Mouse (Mus musculus) midbrain, embryonic 11.5 days (tissue): Measurements from ENCODE around the gene Slc31a2. TPM values are rescaled to one million over a fixed set of nuclear protein-coding genes. Genes with fewer than 3 reads are reported as not detected.

Experiments
- ATAC-seq: fragments of 200-750 bp; cut with Nextera tagmentation; 2 replicates; pipeline ENCODE4 v1.8.0; 2017; ENCODE audit warnings: moderate TSS enrichment, moderate library complexity; ENCODE audit not compliant: low FRiP score
- DNase-seq: peaks from one replicate; pipeline ENCODE4 v3.0.0; 2015; ENCODE audit warnings: low spot score; ENCODE audit errors: missing footprints
- H3K27ac ChIP-seq: fragments of 300-500 bp; sonication (generic); 2 replicates; pipeline ENCODE4 v1.5.1; 2014; ENCODE audit warnings: low read depth, low read length
- H3K27me3 ChIP-seq: fragments of 300-500 bp; sonication (generic); 2 replicates; pipeline ENCODE4 v1.6.1; 2014; ENCODE audit warnings: mild to moderate bottlenecking, low read length, moderate library complexity, mixed read lengths; ENCODE audit not compliant: control insufficient read depth, insufficient read depth
- H3K36me3 ChIP-seq: fragments of 300-500 bp; sonication (generic); 2 replicates; pipeline ENCODE4 v1.6.1; 2014; ENCODE audit warnings: mild to moderate bottlenecking, low read length, moderate library complexity, mixed read lengths; ENCODE audit not compliant: control insufficient read depth, insufficient read depth
- H3K4me1 ChIP-seq: fragments of 300-500 bp; sonication (generic); 2 replicates; pipeline ENCODE4 v1.6.1; 2014; ENCODE audit warnings: low read length; ENCODE audit not compliant: control insufficient read depth, insufficient read depth
- H3K4me2 ChIP-seq: fragments of 300-500 bp; sonication (generic); 2 replicates; pipeline ENCODE4 v1.6.1; 2014; ENCODE audit warnings: mild to moderate bottlenecking, moderate library complexity
- H3K4me3 ChIP-seq: fragments of 300-500 bp; sonication (generic); 2 replicates; pipeline ENCODE4 v1.5.1; 2014; ENCODE audit warnings: low read depth, low read length
- H3K9ac ChIP-seq: fragments of 300-500 bp; sonication (generic); 2 replicates; pipeline ENCODE4 v1.6.1; 2014; ENCODE audit warnings: low read length
- H3K9me3 ChIP-seq: fragments of 300-500 bp; sonication (generic); 2 replicates; pipeline ENCODE4 v1.6.1; 2016; ENCODE audit warnings: low read length; ENCODE audit not compliant: control insufficient read depth
- WGBS: fragments of 180-500 bp; shearing (Covaris S2); extraction: QIAGEN DNeasy Blood & Tissue Kit; methylation state at CpG from one replicate; pipeline ENCODE4 v1.1.7; 2014; 5-methylcytosine and 5-hydroxymethylcytosine counted together
- polyA plus RNA-seq: library from polyadenylated mRNA; unstranded; fragments of >200 nt; fragmentation: Nextera tagmentation; extraction: Ambion mirVana; gene quantifications from 2 replicates; pipeline ENCODE4 v1.2.1, GENCODE M21; 2014

The Slc31a2 gene
- polyA plus RNA-seq, 1 experiment from 2014 or later, result 9.1 TPM

GRCm38 (mm10) chr4:62286992-62287900 lies 24.9 kb downstream of the Slc31a2 start:
- H3K27ac ChIP-seq, result no peak overlapping the region
- no peaks in the 10 kb centered on the region for H3K9me3 ChIP-seq
- WGBS, result 20% methylated on average over 12 of the region's 12 CpGs
- H3K27me3 ChIP-seq, result no peaks in the 10 kb centered on the region
- DNase-seq (no peak), ATAC-seq (no peak)
- H3K4me3 ChIP-seq, result peak overlapping the region; percentile 71
- peak overlapping the region; percentile 68 for H3K9ac ChIP-seq
- H3K36me3 ChIP-seq, result no peaks in the 10 kb centered on the region
- peak overlapping the region; percentile 81 for H3K4me2 ChIP-seq
- no peaks in the 10 kb centered on the region for H3K4me1 ChIP-seq

GRCm38 (mm10) chr4:62289226-62289625 lies 26.9 kb downstream of the Slc31a2 start:
- 94% methylated on average over 7 of the region's 7 CpGs for WGBS
- no peaks in the 10 kb centered on the region for H3K27me3 ChIP-seq
- no peak overlapping the region for H3K9ac ChIP-seq
- no peak for ATAC-seq
- no peaks in the 10 kb centered on the region for H3K9me3 ChIP-seq
- H3K27ac ChIP-seq, result no peak overlapping the region
- H3K36me3 ChIP-seq, result no peaks in the 10 kb centered on the region
- 0 out of 2 replicates have a peak, but pooled peaks cover 2% of the 10 kb centered on the region for H3K4me1 ChIP-seq
- no peak for DNase-seq
- no peak overlapping the region for H3K4me2 ChIP-seq
- no peak overlapping the region for H3K4me3 ChIP-seq

GRCm38 (mm10) chr4:62290816-62291505 lies 28.6 kb downstream of the Slc31a2 start:
- Histone ChIP-seq H3K27me3 (no peaks in the 10 kb centered on the region), H3K9ac (no peak overlapping the region), H3K4me1 (0 out of 2 replicates have a peak, but pooled peaks cover 2% of the 10 kb centered on the region), H3K27ac (no peak overlapping the region), H3K4me3 (no peak overlapping the region), H3K4me2 (no peak overlapping the region), H3K9me3 (no peaks in the 10 kb centered on the region), H3K36me3 (no peaks in the 10 kb centered on the region)
- ATAC-seq (no peak), DNase-seq (no peak)
- 92% methylated on average over 9 of the region's 9 CpGs for WGBS

GRCm38 (mm10) chr4:62292461-62293180 lies 30.3 kb downstream of the Slc31a2 start:
- ATAC-seq, result no peak
- 75% methylated on average over 8 of the region's 8 CpGs for WGBS
- no peak overlapping the region for H3K27ac ChIP-seq

GRCm38 (mm10) chr4:62293219-62293861 lies 31.0 kb downstream of the Slc31a2 start:
- Histone ChIP-seq H3K4me2 (no peak overlapping the region), H3K36me3 (peaks cover 2% of the 10 kb centered on the region; the same call in 1 of the 2 replicates), H3K4me3 (no peak overlapping the region), H3K27ac (no peak overlapping the region), H3K27me3 (no peaks in the 10 kb centered on the region), H3K4me1 (0 out of 2 replicates have a peak, but pooled peaks cover 2% of the 10 kb centered on the region), H3K9ac (no peak overlapping the region), H3K9me3 (no peaks in the 10 kb centered on the region)
- 71% methylated on average over 10 of the region's 10 CpGs for WGBS
- no peak for DNase-seq
- ATAC-seq, result no peak

More at GRCm38 (mm10) chr4:62292461-62293180, 30.3 kb downstream of the Slc31a2 start:
- H3K4me3 ChIP-seq, result no peak overlapping the region
- 0 out of 2 replicates have a peak, but pooled peaks cover 2% of the 10 kb centered on the region for H3K4me1 ChIP-seq
- H3K9ac ChIP-seq, result no peak overlapping the region
- no peaks in the 10 kb centered on the region for H3K27me3 ChIP-seq
- H3K36me3 ChIP-seq, result no peaks in the 10 kb centered on the region; the same call in 1 of the 2 replicates
- no peaks in the 10 kb centered on the region for H3K9me3 ChIP-seq
- DNase-seq, result no peak
- H3K4me2 ChIP-seq, result no peak overlapping the region

- H3K9ac ChIP-seq, result no peak overlapping the region
- no peak for DNase-seq
- 96% methylated on average over 1 of the region's 1 CpGs for WGBS
Measured at GRCm38 (mm10) chr4:62294741-62295140, 32.4 kb downstream of the Slc31a2 start.

GRCm38 (mm10) chr4:62297280-62298130 lies 35.1 kb downstream of the Slc31a2 start:
- ATAC-seq, result no peak

More at GRCm38 (mm10) chr4:62294741-62295140, 32.4 kb downstream of the Slc31a2 start:
- no peak overlapping the region for H3K4me3 ChIP-seq
- no peak overlapping the region for H3K27ac ChIP-seq
- 0 out of 2 replicates have a peak, but pooled peaks cover 2% of the 10 kb centered on the region for H3K4me1 ChIP-seq
- H3K4me2 ChIP-seq, result no peak overlapping the region
- H3K9me3 ChIP-seq, result no peaks in the 10 kb centered on the region
- H3K36me3 ChIP-seq, result peaks cover 7% of the 10 kb centered on the region; the same call in 1 of the 2 replicates
- ATAC-seq, result no peak
- H3K27me3 ChIP-seq, result no peaks in the 10 kb centered on the region

More at GRCm38 (mm10) chr4:62297280-62298130, 35.1 kb downstream of the Slc31a2 start:
- Histone ChIP-seq H3K36me3 (peaks cover 7% of the 10 kb centered on the region; the same call in 1 of the 2 replicates), H3K4me1 (0 out of 2 replicates have a peak, but pooled peaks cover 2% of the 10 kb centered on the region), H3K27ac (no peak overlapping the region), H3K27me3 (no peaks in the 10 kb centered on the region), H3K9me3 (no peaks in the 10 kb centered on the region), H3K4me2 (no peak overlapping the region), H3K9ac (no peak overlapping the region), H3K4me3 (no peak overlapping the region)
- no peak for DNase-seq
- WGBS, result 89% methylated on average over 3 of the region's 3 CpGs
